Mouse (Mus musculus): Measurements from ENCODE around the gene Myt1l. TPM values are rescaled to one million over a fixed set of nuclear protein-coding genes. Genes with fewer than 3 reads are reported as not detected.

Myt1l gene
- polyA plus RNA-seq, 1 experiment from 2014 or later, result 233 TPM

- no peak overlapping the region for H3K9ac ChIP-seq
- no peak overlapping the region for H3K4me3 ChIP-seq
- no peak overlapping the region for H3K27ac ChIP-seq (replicated peaks)
- no peak for ATAC-seq (ENCODE audit: low FRiP score, low read depth)
- H3K4me1 ChIP-seq (replicated peaks), result no peaks in the 10 kb centered on the region
- H3K36me3 ChIP-seq, result peaks cover 9% of the 10 kb centered on the region
- WGBS, result 79% methylated on average over 5 of the region's 5 CpGs
- no peaks in the 10 kb centered on the region for H3K9me3 ChIP-seq
- H3K4me2 ChIP-seq, result no peak overlapping the region
- H3K27me3 ChIP-seq, result no peaks in the 10 kb centered on the region
Measured at GRCm38 (mm10) chr12:29571613-29572012, 43.4 kb downstream of the Myt1l start.

- no peak overlapping the region for H3K27ac ChIP-seq (replicated peaks)
- no peaks in the 10 kb centered on the region for H3K27me3 ChIP-seq
- no peak overlapping the region for H3K4me2 ChIP-seq
- peaks cover 30% of the 10 kb centered on the region for H3K36me3 ChIP-seq
- H3K4me3 ChIP-seq, result no peak overlapping the region
- H3K4me1 ChIP-seq (replicated peaks), result no peaks in the 10 kb centered on the region
- H3K9ac ChIP-seq, result no peak overlapping the region
- WGBS, result 85% methylated on average over 1 of the region's 1 CpGs
- H3K9me3 ChIP-seq, result peaks cover 6% of the 10 kb centered on the region; the same call in 1 of the 2 replicates
- no peak for ATAC-seq (ENCODE audit: low FRiP score, low read depth)
Measured at GRCm38 (mm10) chr12:29593787-29594186, 65.6 kb downstream of the Myt1l start.

DNA sequence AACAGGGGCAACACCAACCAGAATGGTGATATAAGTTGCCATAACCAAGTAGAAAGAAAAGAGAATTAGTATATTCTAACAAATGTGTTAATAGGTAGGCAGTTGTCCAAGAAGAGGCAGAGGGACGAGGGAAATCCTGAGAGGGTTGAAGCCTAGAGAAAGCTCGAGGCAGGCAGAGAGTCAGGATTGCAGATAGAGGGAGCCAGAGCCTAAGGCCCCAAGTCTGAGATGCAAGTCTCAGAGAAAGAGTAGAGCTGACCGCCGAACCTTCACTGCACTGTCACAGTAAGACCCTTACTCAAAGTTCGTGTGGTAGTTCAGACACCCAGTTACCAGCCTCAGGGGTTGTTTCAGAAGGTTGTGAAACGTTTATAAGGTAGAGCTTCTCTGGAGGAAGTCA lies 71.7 kb downstream of the Myt1l start:
- no peak for ATAC-seq (ENCODE audit: low FRiP score, low read depth)
- H3K4me1 ChIP-seq (replicated peaks), result no peaks in the 10 kb centered on the region
- WGBS, result 53% methylated on average over 6 of the region's 6 CpGs

DNA sequence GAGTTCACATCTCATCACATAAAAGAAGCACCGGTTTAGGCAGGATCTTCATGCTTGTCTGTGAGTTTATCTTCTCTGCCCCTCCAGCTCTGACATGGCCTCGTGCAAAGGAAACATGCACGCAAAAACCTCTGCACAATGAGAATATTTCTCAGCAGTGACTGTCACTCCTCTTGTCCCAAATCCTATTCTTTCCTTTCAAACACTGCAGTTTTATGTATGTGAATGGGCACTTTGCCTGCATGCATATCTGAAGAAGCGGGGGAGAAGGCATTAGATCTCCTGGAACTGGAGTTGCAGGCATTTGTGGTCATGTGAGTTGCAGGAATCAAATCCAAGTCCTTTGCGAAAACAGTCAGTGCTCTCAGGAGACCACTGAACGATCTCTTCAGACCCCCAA lies 73.0 kb downstream of the Myt1l start:
- no peak overlapping the region for H3K4me3 ChIP-seq
- no peak for ATAC-seq (ENCODE audit: low FRiP score, low read depth)
- 73% methylated on average over 6 of the region's 6 CpGs for WGBS

More for the DNA sequence above, 71.7 kb downstream of the Myt1l start:
- no peak overlapping the region for H3K9ac ChIP-seq
- H3K27me3 ChIP-seq, result no peaks in the 10 kb centered on the region
- no peak overlapping the region for H3K4me2 ChIP-seq
- H3K27ac ChIP-seq (replicated peaks), result no peak overlapping the region
- peaks cover 3% of the 10 kb centered on the region for H3K36me3 ChIP-seq
- no peaks in the 10 kb centered on the region for H3K9me3 ChIP-seq
- H3K4me3 ChIP-seq, result no peak overlapping the region

GRCm38 (mm10) chr12:29604659-29605058 lies 76.5 kb downstream of the Myt1l start:
- no peak overlapping the region for H3K4me3 ChIP-seq
- ATAC-seq (ENCODE audit: low FRiP score, low read depth), result no peak
- H3K4me2 ChIP-seq, result no peak overlapping the region
- H3K27me3 ChIP-seq, result no peaks in the 10 kb centered on the region
- no peaks in the 10 kb centered on the region for H3K36me3 ChIP-seq
- WGBS, result 87% methylated on average over 7 of the region's 7 CpGs
- 0 out of 2 replicates have a peak, but pooled peaks cover 6% of the 10 kb centered on the region for H3K4me1 ChIP-seq (replicated peaks)
- H3K9ac ChIP-seq, result no peak overlapping the region
- H3K27ac ChIP-seq (replicated peaks), result no peak overlapping the region
- H3K9me3 ChIP-seq, result no peaks in the 10 kb centered on the region

More for the DNA sequence above, 73.0 kb downstream of the Myt1l start:
- Histone ChIP-seq H3K27me3 (no peaks in the 10 kb centered on the region), H3K4me2 (no peak overlapping the region), H3K9ac (no peak overlapping the region), H3K4me1 (replicated peaks) (0 out of 2 replicates have a peak, but pooled peaks cover under 1% of the 10 kb centered on the region), H3K9me3 (no peaks in the 10 kb centered on the region), H3K36me3 (no peaks in the 10 kb centered on the region), H3K27ac (replicated peaks) (no peak overlapping the region)

GRCm38 (mm10) chr12:29605124-29605523 lies 76.9 kb downstream of the Myt1l start:
- Histone ChIP-seq H3K9ac (no peak overlapping the region), H3K27ac (replicated peaks) (no peak overlapping the region), H3K27me3 (no peaks in the 10 kb centered on the region), H3K4me2 (no peak overlapping the region), H3K36me3 (no peaks in the 10 kb centered on the region), H3K9me3 (no peaks in the 10 kb centered on the region), H3K4me1 (replicated peaks) (0 out of 2 replicates have a peak, but pooled peaks cover 6% of the 10 kb centered on the region), H3K4me3 (no peak overlapping the region)
- ATAC-seq (ENCODE audit: low FRiP score, low read depth), result no peak
- 90% methylated on average over 5 of the region's 5 CpGs for WGBS

GRCm38 (mm10) chr12:29606221-29606620 lies 78.0 kb downstream of the Myt1l start:
- Histone ChIP-seq H3K4me1 (replicated peaks) (0 out of 2 replicates have a peak, but pooled peaks cover 6% of the 10 kb centered on the region), H3K27me3 (no peaks in the 10 kb centered on the region), H3K9me3 (0 out of 2 replicates have a peak, but pooled peaks cover 5% of the 10 kb centered on the region), H3K4me3 (no peak overlapping the region), H3K36me3 (0 out of 2 replicates have a peak, but pooled peaks cover 3% of the 10 kb centered on the region), H3K27ac (replicated peaks) (no peak overlapping the region), H3K9ac (no peak overlapping the region), H3K4me2 (no peak overlapping the region)
- WGBS, result 79% methylated on average over 6 of the region's 6 CpGs
- no peak for ATAC-seq (ENCODE audit: low FRiP score, low read depth)

GRCm38 (mm10) chr12:29617746-29618145 lies 89.6 kb downstream of the Myt1l start:
- no peaks in the 10 kb centered on the region for H3K9me3 ChIP-seq
- no peak overlapping the region for H3K4me2 ChIP-seq
- peak; percentile 71 for ATAC-seq (ENCODE audit: low FRiP score, low read depth)
- no peak overlapping the region for H3K27ac ChIP-seq (replicated peaks)
- H3K27me3 ChIP-seq, result no peaks in the 10 kb centered on the region
- no peaks in the 10 kb centered on the region for H3K36me3 ChIP-seq
- no peak overlapping the region for H3K4me3 ChIP-seq
- peaks cover 14% of the 10 kb centered on the region; the same call in 1 of the 2 replicates for H3K4me1 ChIP-seq (replicated peaks)
- no peak overlapping the region for H3K9ac ChIP-seq

DNA sequence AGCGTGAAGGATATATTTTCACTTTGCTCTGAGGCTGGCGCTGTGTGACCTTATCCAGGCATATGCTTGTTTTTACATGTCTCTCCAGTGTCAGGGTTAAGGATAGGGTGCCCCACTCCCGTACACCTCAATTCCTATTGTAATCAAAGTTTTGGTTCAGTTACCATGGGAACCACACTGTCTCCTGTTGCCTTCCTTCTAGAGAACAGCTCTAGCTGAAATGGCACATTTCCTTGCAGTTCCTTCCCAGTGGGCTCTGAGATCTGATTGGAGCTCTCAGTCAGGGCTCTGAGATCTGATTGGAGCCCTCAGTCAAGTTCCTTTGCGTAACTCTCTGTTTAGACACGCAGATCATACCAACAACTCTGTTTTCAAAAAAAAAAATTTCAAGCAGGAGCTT lies 93.3 kb downstream of the Myt1l start:
- no peak overlapping the region for H3K27ac ChIP-seq (replicated peaks)
- no peak overlapping the region for H3K4me2 ChIP-seq
- no peak overlapping the region for H3K9ac ChIP-seq
- H3K9me3 ChIP-seq, result no peaks in the 10 kb centered on the region
- H3K36me3 ChIP-seq, result no peaks in the 10 kb centered on the region
- peaks cover 22% of the 10 kb centered on the region for H3K4me1 ChIP-seq (replicated peaks)
- no peak overlapping the region for H3K4me3 ChIP-seq
- no peak for ATAC-seq (ENCODE audit: low FRiP score, low read depth)
- 65% methylated on average over 5 of the region's 5 CpGs for WGBS
- no peaks in the 10 kb centered on the region for H3K27me3 ChIP-seq

DNA sequence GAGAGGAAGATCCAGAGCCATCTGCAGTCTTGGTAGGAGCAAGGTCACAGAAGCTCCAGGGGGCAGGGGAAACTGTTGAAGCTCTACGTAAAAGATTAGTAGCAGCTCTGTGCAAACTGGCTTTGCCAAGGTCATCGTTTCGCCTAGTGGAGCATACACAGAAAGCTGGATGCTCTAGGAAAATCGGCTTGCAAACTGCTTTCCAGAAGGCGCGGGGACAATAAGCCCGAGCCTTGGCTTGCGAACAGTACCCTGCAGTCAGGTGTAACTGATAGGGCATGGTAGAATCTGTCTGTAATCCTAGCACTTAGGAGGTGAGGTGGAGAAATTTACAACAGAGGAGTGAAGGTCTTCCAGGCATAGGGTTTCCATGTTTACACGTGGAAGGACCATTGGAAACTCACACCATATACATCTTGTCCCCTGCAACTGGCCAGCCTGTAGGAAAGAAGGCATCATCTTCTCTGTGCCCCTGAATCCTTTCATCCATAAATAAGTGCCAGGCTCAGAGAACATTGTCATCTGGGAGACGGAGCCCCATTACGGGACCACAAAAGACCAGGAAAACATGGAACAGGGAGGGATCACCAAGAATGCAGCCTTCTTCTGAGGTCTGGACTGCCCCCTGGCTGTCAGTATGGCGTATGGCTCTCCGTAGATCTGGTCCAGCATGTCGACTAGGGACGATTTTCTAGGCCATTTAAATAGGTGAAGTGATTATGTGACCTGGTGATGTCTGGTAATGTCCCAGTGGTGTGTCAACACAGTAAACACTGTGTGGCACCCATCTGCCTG lies 100.0 kb downstream of the Myt1l start:
- no peak overlapping the region for H3K9ac ChIP-seq
- WGBS, result 54% methylated on average over 15 of the region's 15 CpGs
- peaks cover 40% of the 10 kb centered on the region for H3K4me1 ChIP-seq (replicated peaks)
- no peaks in the 10 kb centered on the region for H3K9me3 ChIP-seq
- H3K36me3 ChIP-seq, result no peaks in the 10 kb centered on the region
- H3K27ac ChIP-seq (replicated peaks), result peak overlapping the region; percentile 41
- H3K4me2 ChIP-seq, result no peak overlapping the region
- H3K4me3 ChIP-seq, result no peak overlapping the region
- peak; percentile 32; the same call in 1 of the 2 replicates for ATAC-seq (ENCODE audit: low FRiP score, low read depth)
- H3K27me3 ChIP-seq, result no peaks in the 10 kb centered on the region

DNA sequence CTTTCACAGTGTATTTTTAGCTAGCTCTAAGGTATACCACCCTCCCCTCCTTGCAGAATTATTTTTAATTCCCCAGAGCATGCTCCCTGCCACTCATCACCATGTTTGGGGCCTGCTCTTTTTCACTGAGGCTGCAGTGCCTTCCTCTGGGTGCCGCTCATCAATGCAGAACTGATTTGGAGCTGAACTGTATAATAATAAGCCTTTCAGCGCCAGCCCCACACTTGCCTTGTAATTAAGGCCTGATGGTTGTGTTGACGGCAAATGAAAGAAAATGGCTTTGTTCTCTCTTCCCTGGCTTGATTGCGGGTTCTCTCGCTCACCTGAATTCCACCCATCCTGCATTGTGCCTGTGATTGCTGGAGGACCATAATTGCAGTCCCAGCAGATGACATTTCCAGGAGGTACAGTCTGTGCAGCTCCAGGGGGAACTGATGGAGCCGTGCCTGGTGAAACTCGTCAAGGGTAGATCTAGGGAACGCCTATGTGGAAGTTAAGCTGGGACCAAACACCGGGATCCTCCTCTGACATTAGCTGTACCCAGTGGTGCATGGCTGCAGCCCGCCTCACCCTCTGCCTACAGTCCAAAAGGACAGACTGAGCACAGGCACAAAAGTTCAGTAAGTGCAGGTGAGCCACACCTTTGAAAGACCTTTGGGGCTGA lies 101.8 kb downstream of the Myt1l start:
- H3K4me1 ChIP-seq (replicated peaks), result peaks cover 40% of the 10 kb centered on the region
- no peaks in the 10 kb centered on the region for H3K9me3 ChIP-seq
- ATAC-seq (ENCODE audit: low FRiP score, low read depth), result peak; percentile 36; the same call in 1 of the 2 replicates
- no peaks in the 10 kb centered on the region for H3K36me3 ChIP-seq
- H3K9ac ChIP-seq, result no peak overlapping the region
- no peak overlapping the region for H3K4me2 ChIP-seq
- 34% methylated on average over 10 of the region's 10 CpGs for WGBS
- no peaks in the 10 kb centered on the region for H3K27me3 ChIP-seq
- H3K27ac ChIP-seq (replicated peaks), result peak overlapping the region; percentile 80
- no peak overlapping the region for H3K4me3 ChIP-seq

DNA sequence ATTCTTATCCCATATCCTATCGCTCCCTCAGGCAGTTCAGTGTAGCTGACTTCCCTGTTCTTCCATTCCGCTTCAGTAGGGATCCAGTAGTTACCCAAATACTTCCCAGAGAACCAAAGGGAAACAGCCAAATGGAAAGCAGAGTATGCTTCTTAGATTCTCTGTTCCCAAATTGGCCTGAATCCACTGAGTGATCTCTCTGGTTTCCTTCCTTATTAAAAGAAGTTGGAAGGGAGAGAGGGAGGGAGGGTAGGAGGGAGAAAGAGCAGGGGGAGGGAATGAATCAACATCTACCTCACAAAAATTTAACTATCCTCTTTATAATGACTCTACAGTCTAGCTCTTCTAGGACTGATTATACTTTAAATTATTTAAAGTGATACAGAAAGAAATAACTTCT lies 106.3 kb downstream of the Myt1l start:
- ATAC-seq (ENCODE audit: low FRiP score, low read depth), result no peak
- 82% methylated on average over 2 of the region's 2 CpGs for WGBS
- Histone ChIP-seq H3K9ac (no peak overlapping the region), H3K4me2 (no peak overlapping the region), H3K27ac (replicated peaks) (no peak overlapping the region), H3K4me1 (replicated peaks) (peaks cover 18% of the 10 kb centered on the region), H3K27me3 (no peaks in the 10 kb centered on the region), H3K9me3 (no peaks in the 10 kb centered on the region), H3K36me3 (no peaks in the 10 kb centered on the region), H3K4me3 (no peak overlapping the region)

Data from hindbrain, embryonic 15.5 days (tissue).